Mouse (Mus musculus) heart, embryonic 15.5 days (tissue): ENCODE data around the gene Wipi1. TPM values are rescaled to one million over a fixed set of nuclear protein-coding genes. Genes with fewer than 3 reads are reported as not detected.
A peak's percentile ranks its signal among the peaks of the same experiment; 100 is the strongest.

Experiments
- ATAC-seq: fragments of 200-750 bp; cut with Nextera tagmentation; replicated peaks from 2 replicates; pipeline ENCODE4 v1.8.0; 2017; ENCODE audit warnings: low read depth, moderate TSS enrichment; ENCODE audit not compliant: insufficient number of reproducible peaks, insufficient read depth, low FRiP score
- H3K27ac ChIP-seq: fragments of 300-500 bp; sonication (generic); 2 replicates; pipeline ENCODE4 v1.5.1; 2015; ENCODE audit warnings: mild to moderate bottlenecking, inconsistent platforms
- H3K27me3 ChIP-seq: fragments of 300-500 bp; sonication (generic); 2 replicates; pipeline ENCODE4 v1.6.1; 2015; ENCODE audit warnings: inconsistent platforms
- H3K36me3 ChIP-seq: fragments of 300-500 bp; sonication (generic); 2 replicates; pipeline ENCODE4 v1.6.1; 2015; ENCODE audit warnings: mild to moderate bottlenecking, inconsistent platforms
- H3K4me1 ChIP-seq: fragments of 300-500 bp; sonication (generic); replicated peaks from 2 replicates; pipeline ENCODE4 v1.6.1; 2015; ENCODE audit warnings: inconsistent platforms
- H3K4me2 ChIP-seq: fragments of 300-500 bp; sonication (generic); 2 replicates; pipeline ENCODE4 v1.6.1; 2015; ENCODE audit warnings: inconsistent platforms, mild to moderate bottlenecking, moderate library complexity
- H3K4me3 ChIP-seq: fragments of 300-500 bp; sonication (generic); 2 replicates; pipeline ENCODE4 v1.5.1; 2015; ENCODE audit warnings: mild to moderate bottlenecking, inconsistent platforms
- H3K9ac ChIP-seq: fragments of 300-500 bp; sonication (generic); 2 replicates; pipeline ENCODE4 v1.6.1; 2015; ENCODE audit warnings: mild to moderate bottlenecking, inconsistent platforms
- H3K9me3 ChIP-seq: fragments of 300-500 bp; sonication (generic); replicated peaks from 2 replicates; pipeline ENCODE4 v1.6.1; 2016; ENCODE audit warnings: inconsistent platforms
- WGBS: fragments of 180-500 bp; shearing (Covaris S2); methylation state at CpG from one replicate; pipeline ENCODE4 v1.1.7; 2015; ENCODE audit warnings: mixed read lengths; 5-methylcytosine and 5-hydroxymethylcytosine counted together
- polyA plus RNA-seq: library from polyadenylated mRNA; unstranded; fragments of >200 nt; fragmentation: Nextera tagmentation; extraction: Ambion mirVana; gene quantifications from 2 replicates; pipeline ENCODE4 v1.2.1, GENCODE M21; 2015

The Wipi1 gene
- polyA plus RNA-seq, 1 experiment from 2014 or later, result 50.9 TPM

DNA sequence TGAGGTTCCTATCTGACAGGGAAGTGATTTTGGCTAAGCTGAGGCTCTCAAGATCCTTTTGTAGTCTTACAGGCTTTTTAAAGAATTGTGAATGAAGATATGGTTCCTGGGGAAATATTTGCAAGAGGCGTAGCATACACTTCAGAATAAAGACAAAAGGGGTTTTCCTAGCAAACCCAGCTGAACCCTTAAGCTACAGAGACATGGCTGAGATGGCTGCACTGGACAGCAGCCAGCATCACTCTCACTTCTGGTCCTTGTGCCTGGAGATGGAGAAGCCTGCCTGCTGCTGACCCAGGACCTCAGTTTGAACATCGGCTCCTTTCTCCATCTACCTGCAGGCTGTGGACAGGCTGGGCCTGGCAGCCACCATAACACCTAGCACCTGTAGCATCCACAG is 37.2 kb downstream of the Wipi1 start:
- peaks cover 41% of the 10 kb centered on the region for H3K36me3 ChIP-seq
- H3K4me3 ChIP-seq, result no peak overlapping the region
- H3K27ac ChIP-seq, result no peak overlapping the region
- ATAC-seq, result no peak
- no peaks in the 10 kb centered on the region; the same call in 1 of the 2 replicates for H3K4me1 ChIP-seq
- no peak overlapping the region for H3K9ac ChIP-seq
- no peak overlapping the region for H3K4me2 ChIP-seq
- H3K27me3 ChIP-seq, result no peaks in the 10 kb centered on the region
- no peaks in the 10 kb centered on the region for H3K9me3 ChIP-seq
- WGBS, result 81% methylated on average over 2 of the region's 2 CpGs

DNA sequence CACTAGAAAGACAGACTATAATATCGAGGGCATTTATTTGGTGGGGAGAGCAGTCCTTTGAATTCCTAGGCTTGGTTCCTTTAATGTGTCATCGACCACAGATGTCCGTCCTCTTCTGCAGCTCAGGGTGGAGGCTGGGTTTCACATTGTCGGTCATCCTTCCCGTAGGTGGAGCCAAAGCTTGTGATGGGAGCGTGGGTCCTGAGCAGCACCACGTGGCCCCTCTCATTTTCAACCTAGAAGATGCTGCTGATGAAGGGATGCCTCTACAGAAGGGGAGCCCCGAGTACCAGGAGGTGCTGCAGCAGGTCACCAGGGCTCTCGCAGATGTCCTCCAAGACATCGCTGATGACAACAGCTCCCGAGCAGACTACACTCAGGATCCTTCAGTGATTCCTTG is 39.7 kb downstream of the Wipi1 start:
- ATAC-seq, result no peak
- Histone ChIP-seq H3K4me3 (no peak overlapping the region), H3K36me3 (peaks cover 18% of the 10 kb centered on the region), H3K4me2 (no peak overlapping the region), H3K27ac (no peak overlapping the region), H3K9ac (no peak overlapping the region), H3K27me3 (no peaks in the 10 kb centered on the region), H3K4me1 (no peaks in the 10 kb centered on the region; the same call in 1 of the 2 replicates), H3K9me3 (no peaks in the 10 kb centered on the region)
- WGBS, result 81% methylated on average over 11 of the region's 11 CpGs

DNA sequence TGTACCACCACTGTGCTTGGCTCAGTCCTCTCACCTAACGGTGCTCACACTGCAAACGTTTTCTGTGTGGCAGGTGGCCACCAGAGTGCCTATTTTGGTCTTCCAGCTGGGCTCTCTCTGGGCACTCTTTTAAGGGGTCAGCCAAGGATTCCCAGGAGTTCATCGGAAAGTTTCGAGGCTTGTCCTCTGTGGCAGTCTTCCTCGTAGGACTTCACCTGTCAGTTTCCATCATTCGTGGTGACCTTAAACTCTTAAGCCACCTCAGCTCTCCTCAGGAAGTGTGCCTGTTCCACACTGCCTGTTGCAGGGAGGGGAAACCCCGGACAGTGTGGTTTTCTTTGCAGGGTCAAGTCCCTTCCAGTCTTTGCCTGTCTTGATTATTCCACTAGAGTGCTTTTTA is 42.0 kb downstream of the Wipi1 start:
- 57% methylated on average over 7 of the region's 7 CpGs for WGBS
- peaks cover 14% of the 10 kb centered on the region for H3K36me3 ChIP-seq
- no peak overlapping the region for H3K9ac ChIP-seq
- no peak for ATAC-seq
- no peak overlapping the region for H3K27ac ChIP-seq
- H3K4me3 ChIP-seq, result no peak overlapping the region
- H3K9me3 ChIP-seq, result no peaks in the 10 kb centered on the region
- H3K4me2 ChIP-seq, result no peak overlapping the region
- no peaks in the 10 kb centered on the region for H3K4me1 ChIP-seq
- H3K27me3 ChIP-seq, result no peaks in the 10 kb centered on the region

DNA sequence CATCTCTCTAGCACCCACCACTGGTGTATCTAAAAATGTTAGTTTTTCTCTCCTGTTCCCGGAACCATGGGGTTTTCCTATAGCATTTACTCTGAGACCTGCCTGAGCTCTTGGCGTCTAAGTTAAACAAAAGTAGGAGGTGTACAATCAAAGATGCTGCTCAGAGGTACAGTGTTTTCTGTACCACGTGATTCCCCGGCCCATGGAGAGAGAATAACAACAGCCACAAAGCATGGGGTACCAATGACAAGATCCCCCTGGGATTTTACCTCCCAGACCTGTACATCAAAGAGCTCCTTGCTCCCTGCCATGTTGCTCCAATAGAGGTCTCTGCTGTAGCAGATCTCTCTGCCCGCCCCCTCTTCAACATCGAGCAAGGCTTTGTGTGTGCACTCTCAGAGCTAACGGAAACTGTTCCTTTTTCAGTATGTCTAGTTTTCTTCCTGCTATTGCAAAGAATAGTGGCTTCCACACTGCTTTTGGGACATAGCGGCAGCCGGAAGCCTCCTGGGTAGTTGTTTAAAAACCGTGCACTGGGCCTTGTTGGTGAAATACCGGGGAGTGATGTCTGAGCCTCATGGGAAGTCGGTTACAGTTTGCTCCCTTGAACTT is 42.7 kb downstream of the Wipi1 start:
- H3K9ac ChIP-seq, result no peak overlapping the region
- no peak overlapping the region for H3K27ac ChIP-seq
- no peak overlapping the region for H3K4me3 ChIP-seq
- H3K4me1 ChIP-seq, result no peaks in the 10 kb centered on the region
- H3K4me2 ChIP-seq, result no peak overlapping the region
- H3K9me3 ChIP-seq, result no peaks in the 10 kb centered on the region
- no peaks in the 10 kb centered on the region for H3K27me3 ChIP-seq
- H3K36me3 ChIP-seq, result peaks cover 11% of the 10 kb centered on the region
- WGBS, result 69% methylated on average over 12 of the region's 12 CpGs
- no peak for ATAC-seq

DNA sequence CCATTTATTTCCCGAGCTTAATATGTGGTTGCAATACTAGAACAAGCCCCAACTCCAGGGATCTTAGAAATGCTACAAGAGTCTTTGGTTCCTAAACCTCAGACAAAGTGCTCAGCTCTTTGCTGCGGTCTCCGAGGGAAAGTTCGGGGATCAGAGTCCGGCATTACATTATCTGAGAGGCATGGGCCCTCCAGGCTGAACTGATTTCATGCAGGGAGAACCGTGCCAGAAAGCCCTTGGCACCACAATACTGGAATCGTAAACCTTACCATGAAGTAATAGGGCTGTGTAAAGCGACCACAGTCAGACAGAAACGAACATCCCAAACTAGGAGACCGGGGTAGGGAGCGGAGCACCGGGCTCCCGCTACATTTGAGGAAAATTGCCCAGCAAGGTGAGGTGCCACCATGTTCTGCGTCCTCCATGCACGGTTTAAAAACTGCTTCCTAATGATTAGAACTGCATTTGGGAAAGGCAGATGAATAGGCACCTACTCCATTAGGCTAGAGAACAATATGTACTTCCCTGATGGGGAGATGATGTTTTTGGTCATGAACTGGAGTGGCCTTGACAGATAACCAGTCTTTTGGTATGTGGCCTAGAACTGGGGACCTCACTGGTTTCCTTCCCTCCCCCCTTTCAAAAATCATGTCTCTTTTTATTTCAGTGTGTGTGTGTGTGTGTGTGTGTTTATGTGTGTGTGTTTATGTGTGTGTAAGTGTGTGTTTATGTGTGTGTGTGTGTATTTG is 47.1 kb downstream of the Wipi1 start:
- H3K4me2 ChIP-seq, result no peak overlapping the region
- 76% methylated on average over 15 of the region's 15 CpGs for WGBS
- peaks cover 14% of the 10 kb centered on the region for H3K4me1 ChIP-seq
- ATAC-seq, result no peak
- H3K36me3 ChIP-seq, result no peaks in the 10 kb centered on the region
- no peak overlapping the region for H3K27ac ChIP-seq
- no peak overlapping the region for H3K4me3 ChIP-seq
- H3K27me3 ChIP-seq, result no peaks in the 10 kb centered on the region
- H3K9ac ChIP-seq, result no peak overlapping the region
- no peaks in the 10 kb centered on the region for H3K9me3 ChIP-seq

DNA sequence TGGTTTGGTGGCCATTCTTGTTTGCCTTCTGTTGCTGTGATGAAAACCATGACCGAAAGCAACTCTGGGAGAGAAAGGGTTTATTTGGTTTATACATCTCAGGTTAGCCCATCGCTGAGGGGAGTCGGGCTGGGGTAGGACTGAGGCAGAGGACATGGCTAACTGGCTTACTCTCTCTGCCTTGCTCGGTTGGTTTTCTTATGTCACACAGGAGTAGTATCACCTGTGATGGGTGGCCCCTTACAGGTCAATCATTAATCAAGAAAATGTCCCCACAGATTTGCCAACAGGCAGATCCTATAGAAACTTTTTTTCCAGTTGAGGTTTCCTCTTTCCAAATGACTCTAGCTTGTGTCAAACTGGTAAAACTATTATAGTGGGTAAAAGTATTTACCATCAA is 48.1 kb downstream of the Wipi1 start:
- Histone ChIP-seq H3K27ac (no peak overlapping the region), H3K9ac (no peak overlapping the region), H3K4me2 (no peak overlapping the region), H3K4me3 (no peak overlapping the region), H3K9me3 (no peaks in the 10 kb centered on the region), H3K4me1 (peaks cover 21% of the 10 kb centered on the region), H3K36me3 (no peaks in the 10 kb centered on the region), H3K27me3 (no peaks in the 10 kb centered on the region)
- 87% methylated on average over 4 of the region's 4 CpGs for WGBS
- ATAC-seq, result no peak

DNA sequence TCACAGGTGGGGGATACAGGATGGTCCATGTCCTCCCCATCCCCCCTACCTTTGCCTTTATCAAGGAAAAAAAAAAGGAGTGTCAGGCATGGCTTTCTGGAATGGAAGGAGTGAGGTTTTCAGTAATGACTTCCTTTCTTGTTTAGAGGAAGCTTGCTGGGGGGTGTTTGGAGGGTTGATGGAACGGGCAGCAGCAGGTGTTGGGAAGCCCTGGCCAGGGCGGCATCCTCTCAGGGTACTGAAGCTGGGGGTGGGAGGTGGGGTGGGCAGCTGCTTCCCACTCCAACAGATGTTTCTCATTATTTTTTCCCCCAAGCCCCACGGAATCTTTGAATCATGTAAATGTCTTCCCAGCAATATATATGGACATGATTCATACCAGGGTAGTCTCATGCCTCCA is 50.3 kb downstream of the Wipi1 start:
- H3K4me2 ChIP-seq, result no peak overlapping the region
- 71% methylated on average over 3 of the region's 3 CpGs for WGBS
- no peak for ATAC-seq
- H3K4me3 ChIP-seq, result no peak overlapping the region
- no peak overlapping the region for H3K9ac ChIP-seq
- H3K27ac ChIP-seq, result peak overlapping the region; percentile 47
- no peaks in the 10 kb centered on the region for H3K9me3 ChIP-seq
- no peaks in the 10 kb centered on the region for H3K27me3 ChIP-seq
- peaks cover 31% of the 10 kb centered on the region for H3K4me1 ChIP-seq
- no peaks in the 10 kb centered on the region for H3K36me3 ChIP-seq

DNA sequence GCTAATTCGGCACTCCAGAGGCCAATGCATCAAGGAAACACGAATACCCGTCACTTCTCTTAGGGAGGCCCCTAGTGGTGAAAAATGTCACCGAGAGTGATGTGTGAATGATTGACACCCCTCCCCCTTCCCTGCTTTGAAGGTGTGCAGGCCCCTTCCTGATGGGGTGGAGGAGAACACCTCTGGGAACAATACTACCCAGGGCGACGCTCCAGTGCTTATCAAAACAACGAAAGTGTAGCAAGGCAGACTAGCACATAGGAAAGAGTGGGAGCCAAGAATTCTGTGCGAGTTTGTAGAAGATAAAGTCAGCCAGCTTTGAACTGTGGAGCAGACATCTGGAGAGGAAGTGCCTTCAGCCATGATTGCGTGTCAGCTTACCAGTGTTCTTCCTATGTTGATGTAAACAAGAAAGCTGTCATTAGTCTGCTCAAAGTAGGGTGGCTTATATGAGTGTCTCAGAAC is 50.9 kb downstream of the Wipi1 start:
- no peak overlapping the region for H3K9ac ChIP-seq
- H3K36me3 ChIP-seq, result no peaks in the 10 kb centered on the region
- H3K4me2 ChIP-seq, result no peak overlapping the region
- H3K4me3 ChIP-seq, result no peak overlapping the region
- peaks cover 36% of the 10 kb centered on the region for H3K4me1 ChIP-seq
- H3K27me3 ChIP-seq, result no peaks in the 10 kb centered on the region
- 7% methylated on average over 9 of the region's 9 CpGs for WGBS
- no peaks in the 10 kb centered on the region for H3K9me3 ChIP-seq
- ATAC-seq, result peak; percentile 41; the same call in 1 of the 2 replicates
- H3K27ac ChIP-seq, result peak overlapping the region; percentile 47

DNA sequence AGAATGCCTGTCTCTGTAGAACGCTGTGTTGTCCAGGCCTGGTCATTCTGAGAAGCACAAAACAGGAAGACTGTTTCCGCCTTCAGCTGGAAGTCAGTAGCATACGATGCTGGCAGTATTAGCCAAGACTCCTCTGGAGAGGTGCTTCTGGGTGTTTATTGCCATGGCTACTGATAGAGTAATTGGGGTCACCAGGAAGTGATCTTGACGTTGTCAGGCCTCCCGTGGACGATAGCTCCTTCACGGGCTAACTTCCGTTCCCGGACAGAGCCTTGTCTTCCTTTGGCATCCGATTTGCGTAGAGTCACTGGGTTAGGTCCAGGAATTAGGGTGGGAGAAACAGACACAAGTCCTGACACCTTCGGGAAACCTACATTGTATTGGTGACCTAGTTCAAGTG is 52.5 kb downstream of the Wipi1 start:
- Histone ChIP-seq H3K9ac (no peak overlapping the region), H3K27me3 (no peaks in the 10 kb centered on the region), H3K4me2 (no peak overlapping the region), H3K4me1 (peaks cover 39% of the 10 kb centered on the region), H3K36me3 (no peaks in the 10 kb centered on the region), H3K9me3 (no peaks in the 10 kb centered on the region), H3K4me3 (no peak overlapping the region), H3K27ac (no peak overlapping the region)
- no peak for ATAC-seq
- 76% methylated on average over 12 of the region's 12 CpGs for WGBS

DNA sequence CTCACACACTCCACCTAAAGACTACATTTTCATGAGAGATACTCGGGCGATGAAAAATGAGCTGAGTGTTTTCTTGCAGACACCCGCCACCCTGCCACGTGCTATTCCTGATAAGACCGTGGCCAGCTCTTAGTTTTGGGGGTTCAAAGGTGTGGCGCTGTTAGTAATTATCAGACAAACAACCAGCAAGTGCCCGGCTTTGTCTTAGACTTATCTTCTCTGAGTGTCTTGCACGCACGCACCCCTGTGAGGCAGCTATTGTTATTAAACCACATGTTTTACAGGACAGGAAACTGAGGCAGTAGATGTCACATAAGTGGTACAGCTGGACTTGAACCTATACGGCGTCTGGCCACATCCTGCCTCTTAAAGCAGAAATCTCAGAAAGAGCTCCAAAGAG is 54.3 kb downstream of the Wipi1 start:
- 47% methylated on average over 11 of the region's 11 CpGs for WGBS

DNA sequence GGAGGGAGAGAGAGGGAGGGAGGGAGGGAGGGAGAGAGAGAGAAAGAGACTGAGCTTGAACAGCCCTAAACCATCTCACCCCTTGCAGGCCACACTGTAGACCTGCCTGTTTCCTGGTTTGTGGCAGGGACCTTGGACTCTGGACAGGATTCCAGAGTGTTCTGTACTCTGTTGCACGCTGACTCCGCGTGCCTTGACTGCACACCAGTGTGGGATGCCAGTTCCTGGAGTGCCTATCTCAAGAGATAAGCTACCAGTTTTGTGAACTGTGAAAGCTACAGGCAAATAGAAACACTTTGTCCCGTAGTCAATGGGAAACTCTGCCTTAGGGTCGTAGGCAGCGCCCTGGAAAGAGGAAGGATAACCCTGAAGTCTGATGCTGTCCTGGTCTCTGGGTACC is 55.6 kb downstream of the Wipi1 start:
- H3K36me3 ChIP-seq, result no peaks in the 10 kb centered on the region
- H3K27ac ChIP-seq, result no peak overlapping the region; the same call in 1 of the 2 replicates
- 0 out of 2 replicates have a peak, but pooled peaks have one; percentile 30 for ATAC-seq
- no peak overlapping the region for H3K4me2 ChIP-seq
- no peaks in the 10 kb centered on the region for H3K27me3 ChIP-seq
- no peaks in the 10 kb centered on the region for H3K9me3 ChIP-seq
- H3K9ac ChIP-seq, result no peak overlapping the region
- 37% methylated on average over 6 of the region's 6 CpGs for WGBS
- peaks cover 37% of the 10 kb centered on the region for H3K4me1 ChIP-seq
- no peak overlapping the region for H3K4me3 ChIP-seq

More for the DNA sequence above, 54.3 kb downstream of the Wipi1 start:
- no peak for ATAC-seq
- no peak overlapping the region for H3K4me2 ChIP-seq
- H3K27me3 ChIP-seq, result no peaks in the 10 kb centered on the region
- H3K9me3 ChIP-seq, result no peaks in the 10 kb centered on the region
- no peaks in the 10 kb centered on the region for H3K36me3 ChIP-seq
- H3K4me3 ChIP-seq, result no peak overlapping the region
- 0 out of 2 replicates have a peak overlapping the region, but pooled peaks have one; percentile 0 for H3K27ac ChIP-seq
- H3K9ac ChIP-seq, result no peak overlapping the region
- peaks cover 39% of the 10 kb centered on the region for H3K4me1 ChIP-seq

DNA sequence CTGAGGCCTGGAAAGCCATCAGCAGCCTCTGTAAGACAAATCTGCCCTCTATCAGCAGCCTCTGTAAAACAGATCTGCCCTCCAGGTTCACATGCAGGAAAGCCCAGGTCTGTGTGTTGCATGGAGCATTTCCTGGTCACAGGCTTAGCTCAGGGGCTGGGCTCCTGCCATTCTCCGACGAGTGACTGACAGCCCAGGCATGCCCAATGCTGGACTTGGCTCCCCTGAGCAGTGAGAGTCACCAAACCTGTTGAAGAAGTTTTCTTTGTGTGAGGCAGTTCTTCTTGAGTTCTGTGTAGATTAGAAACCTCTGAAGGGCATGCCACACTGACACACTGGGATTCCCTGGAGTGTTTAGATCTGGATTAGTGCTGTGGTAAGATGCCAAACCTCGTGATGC is 57.3 kb downstream of the Wipi1 start:
- no peak for ATAC-seq

More for the DNA sequence above, 57.3 kb downstream of the Wipi1 start:
- H3K4me1 ChIP-seq, result peaks cover 24% of the 10 kb centered on the region
- H3K4me2 ChIP-seq, result no peak overlapping the region
- H3K36me3 ChIP-seq, result no peaks in the 10 kb centered on the region
- WGBS, result 39% methylated on average over 3 of the region's 3 CpGs
- H3K9ac ChIP-seq, result no peak overlapping the region
- H3K4me3 ChIP-seq, result no peak overlapping the region
- peak overlapping the region; percentile 42; the same call in 1 of the 2 replicates for H3K27ac ChIP-seq
- no peaks in the 10 kb centered on the region for H3K9me3 ChIP-seq
- no peaks in the 10 kb centered on the region for H3K27me3 ChIP-seq
